Mouse (Mus musculus) thymus, postnatal 14 days (tissue): ENCODE measurements at regions not wholly inside any gene's neighbourhood (a gene's known extent, or its start where the extent isn't known, plus 50 kb on each side); places are given as distances from the start of the nearest gene placed in this dataset.

Source experiments
- DNase-seq: peaks from one replicate; pipeline ENCODE4 v3.0.0; 2021

DNA sequence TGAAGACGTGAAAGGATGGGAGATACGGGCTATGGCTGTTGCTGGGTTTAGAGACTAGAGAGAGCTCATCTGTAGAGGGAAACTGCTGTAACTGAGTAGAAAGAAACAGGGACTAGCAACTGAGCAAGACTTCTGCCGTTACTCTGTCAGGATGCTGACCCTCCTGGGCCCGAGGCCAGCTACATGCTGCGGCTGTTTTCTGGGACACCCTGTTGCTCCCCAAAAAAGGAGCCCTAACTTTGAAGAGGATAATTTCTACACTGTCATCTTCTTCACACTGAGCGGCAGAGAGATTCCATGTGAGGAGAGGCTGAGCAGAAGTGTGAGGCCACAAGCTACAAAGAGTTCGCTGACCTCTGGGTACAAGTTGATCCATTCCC is 74.2 kb upstream of the Ralgps2 start:
- no peak for DNase-seq

- no peak for DNase-seq
These were observed 73.7 kb upstream of the Ralgps2 start for GRCm38 (mm10) chr1:157012950-157013668.

DNA sequence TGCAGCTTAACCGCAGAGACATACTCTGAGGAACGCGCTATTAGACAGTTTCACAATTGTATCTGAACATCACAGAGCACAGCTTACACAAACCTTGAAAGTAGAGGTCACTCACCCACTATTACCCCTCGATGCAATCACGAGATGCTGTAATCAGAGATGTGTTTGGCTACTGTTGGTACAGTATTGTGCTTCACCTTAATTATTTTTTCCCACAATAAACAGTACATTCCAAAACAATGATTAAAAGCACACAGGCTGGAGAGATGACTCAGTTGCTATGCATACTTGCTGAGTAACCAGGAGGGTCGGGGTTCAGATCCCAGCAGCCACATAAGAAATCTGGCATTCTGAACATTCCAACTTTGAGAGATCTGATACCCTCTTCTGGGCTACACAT is 71.8 kb upstream of the Ralgps2 start:
- DNase-seq: no peak

DNA sequence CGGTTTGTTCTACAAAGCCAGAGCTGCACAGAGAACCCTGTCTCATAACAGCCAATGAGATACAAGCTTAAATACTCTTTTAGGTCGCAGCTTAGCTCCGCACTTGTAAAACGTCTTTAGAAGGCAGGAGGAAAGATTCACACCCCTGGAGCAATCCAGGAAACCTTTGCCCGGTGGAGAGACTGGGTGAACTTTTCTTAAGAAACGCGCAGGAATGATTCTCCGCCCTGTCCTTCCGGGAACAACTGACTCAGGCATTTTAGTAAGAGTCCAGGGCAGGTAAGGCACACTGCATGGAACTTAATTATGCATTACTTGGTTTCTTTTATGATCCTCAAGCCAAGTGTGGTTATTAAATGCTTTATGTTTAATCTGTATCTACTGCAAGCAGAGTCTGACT is 70.0 kb upstream of the Ralgps2 start:
- no peak for DNase-seq

DNA sequence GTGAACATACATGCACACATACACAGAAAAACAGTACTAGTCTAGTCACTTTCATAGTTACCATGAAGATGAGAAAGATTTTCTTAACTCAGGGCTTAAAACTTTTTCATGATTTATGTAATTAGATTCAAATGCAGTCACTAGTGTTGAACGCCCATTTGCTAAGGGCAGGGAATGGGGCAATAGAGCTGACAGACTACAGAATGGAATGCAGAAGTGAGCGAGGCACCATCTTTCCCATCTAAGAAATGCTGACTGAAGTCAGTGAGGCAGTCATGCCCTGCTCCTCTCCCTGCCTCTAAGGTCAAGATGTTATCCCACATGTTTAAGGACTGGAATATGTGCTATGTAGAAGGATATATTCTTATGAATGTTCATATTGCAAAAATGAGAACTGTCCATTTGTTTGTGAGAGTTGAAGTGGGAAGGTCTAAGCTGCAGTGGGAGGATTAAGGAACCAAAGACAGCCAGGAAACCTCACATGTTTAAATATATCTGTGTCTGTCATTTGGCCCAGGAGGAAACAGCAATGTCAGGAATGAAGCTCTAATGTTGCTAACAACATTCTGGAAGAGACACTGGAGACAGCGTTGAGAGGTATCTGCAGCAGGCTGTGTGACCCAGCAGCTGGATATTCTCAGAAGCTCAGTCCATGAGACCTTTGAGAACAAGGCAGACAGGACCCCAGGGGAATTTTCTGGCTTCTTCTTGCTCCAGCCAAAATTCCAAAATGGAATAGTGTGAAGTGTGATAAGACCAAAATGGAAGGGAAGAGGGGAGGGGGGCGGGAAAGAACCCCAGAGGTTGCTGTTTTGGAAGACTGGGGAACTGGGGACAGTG is 68.7 kb upstream of the Ralgps2 start:
- no peak for DNase-seq

GRCm38 (mm10) chr1:157004312-157005074 is 65.1 kb upstream of the Ralgps2 start:
- no peak for DNase-seq

- DNase-seq: no peak
These were observed 63.6 kb upstream of the Ralgps2 start for GRCm38 (mm10) chr1:157003034-157003433.

GRCm38 (mm10) chr1:157002258-157002657 is 62.8 kb upstream of the Ralgps2 start:
- no peak for DNase-seq

- no peak for DNase-seq
These were observed 61.7 kb upstream of the Ralgps2 start for GRCm38 (mm10) chr1:157001008-157001660.

- DNase-seq: no peak
These were observed 60.5 kb upstream of the Ralgps2 start for GRCm38 (mm10) chr1:156999947-157000346.

DNA sequence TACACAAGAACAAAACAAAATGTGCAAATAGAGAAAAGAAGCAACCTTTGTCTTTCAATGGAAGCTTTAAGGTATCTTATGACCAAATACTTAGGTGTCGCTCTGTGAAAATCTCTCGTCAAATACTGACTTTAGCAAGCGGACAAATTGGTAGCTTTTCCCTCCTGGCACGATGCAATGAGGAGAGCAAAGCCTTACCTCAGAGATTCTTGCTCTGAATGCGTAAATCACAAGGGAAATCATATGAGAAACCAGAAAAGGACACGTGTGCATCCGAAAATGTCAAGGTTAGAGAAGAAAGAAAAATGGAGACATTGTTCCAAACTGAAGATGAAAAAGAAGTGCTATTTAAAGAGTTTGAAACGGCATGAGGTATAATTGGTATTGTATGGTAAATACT is 59.8 kb upstream of the Ralgps2 start:
- no peak for DNase-seq

DNA sequence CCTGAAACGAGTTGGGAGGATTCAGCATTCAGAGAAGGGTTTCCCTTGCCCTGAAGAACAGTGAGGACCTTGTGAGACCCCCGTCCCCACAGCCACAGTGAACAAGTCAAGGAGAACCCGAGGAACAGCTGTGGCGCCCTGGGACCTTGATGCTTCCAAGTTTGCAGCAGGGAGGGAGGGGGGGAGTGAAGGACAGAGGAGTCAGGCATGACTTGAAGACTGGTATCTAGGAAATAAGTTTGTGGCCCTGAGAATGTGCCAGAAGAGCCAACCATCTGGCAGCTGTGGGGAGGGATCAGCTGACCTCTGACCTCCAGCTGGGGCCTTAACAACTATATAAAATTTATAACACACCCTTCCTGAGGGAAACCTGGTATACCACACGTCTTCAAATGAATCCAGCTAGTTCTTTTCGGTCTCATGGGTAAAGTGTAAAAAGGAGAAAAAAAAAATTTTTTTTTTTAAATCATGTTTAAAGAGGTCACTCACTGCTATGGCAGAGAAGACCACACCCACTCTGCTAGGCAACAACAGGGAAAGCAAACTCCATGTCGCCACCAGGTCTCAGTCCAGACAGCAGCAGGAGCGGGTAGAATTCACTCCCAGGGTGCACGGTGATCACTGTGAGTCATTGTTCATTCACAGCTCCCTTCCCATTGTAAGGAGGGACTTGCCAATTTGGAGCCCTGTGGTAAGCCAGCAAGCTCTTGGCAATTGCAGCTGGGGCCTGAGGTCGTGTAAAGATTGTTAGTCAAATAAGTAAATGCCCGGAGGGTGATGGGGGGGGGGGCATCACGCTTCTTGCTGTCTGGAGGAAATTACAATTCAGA is 58.3 kb upstream of the Ralgps2 start:
- no peak for DNase-seq

DNA sequence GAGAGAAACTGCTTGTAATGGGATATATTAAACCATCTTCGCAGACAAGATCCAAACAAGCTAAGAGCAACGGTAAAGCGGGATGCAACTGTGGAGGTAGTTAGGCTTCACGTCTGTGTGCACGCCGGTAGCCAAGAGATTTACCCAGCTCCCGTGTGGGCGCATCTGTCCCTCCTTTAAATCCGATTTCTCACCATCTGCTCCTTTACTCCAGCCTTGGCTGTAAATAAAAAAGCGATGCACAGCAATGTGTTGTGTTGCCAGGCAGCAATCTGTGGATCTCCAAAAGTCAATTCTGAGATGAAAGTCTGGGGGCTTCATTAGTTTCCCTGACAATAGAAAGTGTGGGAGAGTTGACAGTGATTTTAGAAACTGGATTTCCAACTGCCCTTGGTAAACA is 57.6 kb upstream of the Ralgps2 start:
- DNase-seq: no peak

- DNase-seq: no peak
These were observed 56.9 kb upstream of the Ralgps2 start for GRCm38 (mm10) chr1:156996084-156996880.

GRCm38 (mm10) chr1:156995180-156995951 is 55.9 kb upstream of the Ralgps2 start:
- no peak for DNase-seq

- no peak for DNase-seq
These were observed 55.2 kb upstream of the Ralgps2 start for GRCm38 (mm10) chr1:156994644-156995016.

- no peak for DNase-seq
These were observed 54.7 kb upstream of the Ralgps2 start for GRCm38 (mm10) chr1:156994005-156994643.

DNA sequence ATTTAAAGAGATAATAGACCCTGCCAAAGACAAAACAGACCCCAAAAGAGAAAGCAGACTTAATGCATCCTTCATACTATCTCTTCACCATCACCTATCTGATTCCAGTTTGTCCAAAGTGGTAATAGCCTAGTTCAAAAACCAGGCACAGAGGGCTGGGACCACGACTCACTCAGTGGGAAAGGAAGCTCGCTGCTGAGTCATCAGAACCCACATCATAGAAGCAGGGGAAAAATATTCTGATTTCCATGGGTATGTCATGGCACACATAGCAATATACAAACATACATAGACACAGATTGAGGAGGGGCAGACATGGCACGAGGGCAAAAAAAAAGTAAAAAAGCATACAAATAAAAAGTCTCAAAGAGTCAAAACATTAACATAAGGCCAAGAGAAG is 53.7 kb upstream of the Ralgps2 start:
- DNase-seq: no peak

DNA sequence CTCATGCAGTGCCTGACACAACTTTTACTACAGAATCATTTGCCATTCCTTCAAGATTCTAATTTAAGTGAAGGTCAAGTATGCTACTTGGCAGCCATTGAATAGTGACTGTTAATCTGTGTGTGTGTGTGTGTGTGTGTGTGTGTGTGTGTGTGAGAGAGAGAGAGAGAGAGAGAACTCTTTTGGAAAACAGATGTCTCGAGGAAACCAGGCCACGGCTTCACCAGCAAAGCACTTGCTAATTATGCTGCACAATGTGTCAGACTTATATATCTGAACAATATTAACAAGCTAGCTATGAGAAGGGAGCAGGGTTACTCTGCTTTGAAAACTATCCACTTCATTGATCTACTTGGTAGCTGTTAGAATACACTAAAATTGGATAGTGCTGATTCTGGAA is 53.1 kb upstream of the Ralgps2 start:
- DNase-seq: no peak
